Mouse (Mus musculus): ENCODE data around the gene Dhtkd1. TPM values are rescaled to one million over a fixed set of nuclear protein-coding genes. Genes with fewer than 3 reads are reported as not detected.

The Dhtkd1 gene
- total and polyA plus RNA-seq, 2 experiments from 2014 or later: 3.7 to 6.6 TPM

GRCm38 (mm10) chr2:5945629-5946028, 3.0 kb upstream of the Dhtkd1 start:
- Histone ChIP-seq H3K36me3 (ENCODE audit: insufficient read depth, low read length) (no peaks in the 10 kb centered on the region), H3K27me3 (ENCODE audit: insufficient read depth, low read length) (no peaks in the 10 kb centered on the region), H3K4me3 (ENCODE audit: low read length) (no peak overlapping the region), H3K9ac (replicated peaks; ENCODE audit: low read length) (no peak overlapping the region), H3K27ac (no peak overlapping the region), H3K4me2 (ENCODE audit: low read depth, low read length) (no peak overlapping the region), H3K4me1 (ENCODE audit: insufficient read depth, low read length) (no peaks in the 10 kb centered on the region), H3K9me3 (ENCODE audit: low read length) (no peaks in the 10 kb centered on the region)
- 85% methylated on average over 1 of the region's 1 CpGs for WGBS
- DNase-seq (ENCODE audit: low spot score) (no peak), ATAC-seq (no peak)
- no peak for TF ChIP-seq CTCF (IDR thresholded peaks at IDR 0.05; ENCODE audit: low read depth)

- H3K9ac ChIP-seq (replicated peaks; ENCODE audit: low read length): peak overlapping the region; percentile 68; the same call in 1 of the 2 replicates
- H3K4me1 ChIP-seq (ENCODE audit: insufficient read depth, low read length): no peaks in the 10 kb centered on the region
- 0 out of 2 replicates have a peak overlapping the region, but pooled peaks have one; percentile 80 for H3K27ac ChIP-seq
- no peaks in the 10 kb centered on the region for H3K9me3 ChIP-seq (ENCODE audit: low read length)
- H3K4me2 ChIP-seq (ENCODE audit: low read depth, low read length): peak overlapping the region; percentile 71
- H3K36me3 ChIP-seq (ENCODE audit: insufficient read depth, low read length): no peaks in the 10 kb centered on the region
- 0 out of 2 replicates have a peak, but pooled peaks have one; percentile 14 for ATAC-seq
- 37% methylated on average over 4 of the region's 4 CpGs for whole genome bisulfite sequencing
- no peak for DNase-seq (ENCODE audit: low spot score)
- peak overlapping the region; percentile 57 for H3K4me3 ChIP-seq (ENCODE audit: low read length)
- no peak for TF ChIP-seq CTCF (IDR thresholded peaks at IDR 0.05; ENCODE audit: low read depth)
- H3K27me3 ChIP-seq (ENCODE audit: insufficient read depth, low read length): no peaks in the 10 kb centered on the region
These were observed 479 bp upstream of the Dhtkd1 start for GRCm38 (mm10) chr2:5943071-5943470.

GRCm38 (mm10) chr2:5941861-5942415, 654 bp downstream of the Dhtkd1 start:
- DNase-seq (ENCODE audit: low spot score) (no peak), ATAC-seq (peak; percentile 1; the same call in 1 of the 2 replicates)
- Histone ChIP-seq H3K4me1 (ENCODE audit: insufficient read depth, low read length) (no peaks in the 10 kb centered on the region), H3K9me3 (ENCODE audit: low read length) (no peaks in the 10 kb centered on the region), H3K27me3 (ENCODE audit: insufficient read depth, low read length) (no peaks in the 10 kb centered on the region), H3K9ac (replicated peaks; ENCODE audit: low read length) (peak overlapping the region; percentile 68), H3K27ac (peak overlapping the region; percentile 80), H3K4me2 (ENCODE audit: low read depth, low read length) (peak overlapping the region; percentile 71), H3K4me3 (ENCODE audit: low read length) (peak overlapping the region; percentile 57), H3K36me3 (ENCODE audit: insufficient read depth, low read length) (no peaks in the 10 kb centered on the region)
- 57% methylated on average over 11 of the region's 11 CpGs for whole genome bisulfite sequencing
- TF ChIP-seq CTCF (IDR thresholded peaks at IDR 0.05; ENCODE audit: low read depth): no peak

- no peak for ATAC-seq
- Histone ChIP-seq H3K4me3 (ENCODE audit: low read length) (no peak overlapping the region), H3K27ac (no peak overlapping the region), H3K4me1 (ENCODE audit: insufficient read depth, low read length) (no peaks in the 10 kb centered on the region), H3K36me3 (ENCODE audit: insufficient read depth, low read length) (no peaks in the 10 kb centered on the region), H3K4me2 (ENCODE audit: low read depth, low read length) (no peak overlapping the region), H3K27me3 (ENCODE audit: insufficient read depth, low read length) (no peaks in the 10 kb centered on the region), H3K9me3 (ENCODE audit: low read length) (no peaks in the 10 kb centered on the region), H3K9ac (replicated peaks; ENCODE audit: low read length) (no peak overlapping the region)
- 96% methylated on average over 9 of the region's 9 CpGs for WGBS
- no peak for DNase-seq (ENCODE audit: low spot score)
- no peak for TF ChIP-seq CTCF (IDR thresholded peaks at IDR 0.05; ENCODE audit: low read depth)
These were observed 1.7 kb downstream of the Dhtkd1 start for GRCm38 (mm10) chr2:5940936-5941335.

- WGBS: 90% methylated on average over 14 of the region's 14 CpGs
- H3K36me3 ChIP-seq (ENCODE audit: insufficient read depth, low read length): no peaks in the 10 kb centered on the region
- no peak overlapping the region for H3K9ac ChIP-seq (replicated peaks; ENCODE audit: low read length)
- DNase-seq (ENCODE audit: low spot score): no peak
- ATAC-seq: no peak
- H3K4me2 ChIP-seq (ENCODE audit: low read depth, low read length): no peak overlapping the region
- TF ChIP-seq CTCF (IDR thresholded peaks at IDR 0.05; ENCODE audit: low read depth): no peak
- no peaks in the 10 kb centered on the region for H3K9me3 ChIP-seq (ENCODE audit: low read length)
- no peak overlapping the region for H3K27ac ChIP-seq
- no peak overlapping the region for H3K4me3 ChIP-seq (ENCODE audit: low read length)
- no peaks in the 10 kb centered on the region for H3K27me3 ChIP-seq (ENCODE audit: insufficient read depth, low read length)
- no peaks in the 10 kb centered on the region for H3K4me1 ChIP-seq (ENCODE audit: insufficient read depth, low read length)
These were observed 2.7 kb downstream of the Dhtkd1 start for GRCm38 (mm10) chr2:5939911-5940310.

GRCm38 (mm10) chr2:5939319-5939718, 3.3 kb downstream of the Dhtkd1 start:
- no peak overlapping the region for H3K9ac ChIP-seq (replicated peaks; ENCODE audit: low read length)
- no peaks in the 10 kb centered on the region for H3K36me3 ChIP-seq (ENCODE audit: insufficient read depth, low read length)
- WGBS: 89% methylated on average over 3 of the region's 3 CpGs

GRCm38 (mm10) chr2:5936550-5936949, 6.0 kb downstream of the Dhtkd1 start:
- no peak for ATAC-seq
- H3K4me1 ChIP-seq (ENCODE audit: insufficient read depth, low read length): no peaks in the 10 kb centered on the region
- TF ChIP-seq CTCF (IDR thresholded peaks at IDR 0.05; ENCODE audit: low read depth): no peak

More at GRCm38 (mm10) chr2:5939319-5939718, 3.3 kb downstream of the Dhtkd1 start:
- no peak for DNase-seq (ENCODE audit: low spot score)
- H3K27me3 ChIP-seq (ENCODE audit: insufficient read depth, low read length): no peaks in the 10 kb centered on the region
- TF ChIP-seq CTCF (IDR thresholded peaks at IDR 0.05; ENCODE audit: low read depth): no peak
- no peak overlapping the region for H3K27ac ChIP-seq
- no peak overlapping the region for H3K4me3 ChIP-seq (ENCODE audit: low read length)
- no peaks in the 10 kb centered on the region for H3K4me1 ChIP-seq (ENCODE audit: insufficient read depth, low read length)
- H3K9me3 ChIP-seq (ENCODE audit: low read length): no peaks in the 10 kb centered on the region
- no peak overlapping the region for H3K4me2 ChIP-seq (ENCODE audit: low read depth, low read length)
- ATAC-seq: no peak

More at GRCm38 (mm10) chr2:5936550-5936949, 6.0 kb downstream of the Dhtkd1 start:
- Histone ChIP-seq H3K4me2 (ENCODE audit: low read depth, low read length) (no peak overlapping the region), H3K27ac (no peak overlapping the region), H3K4me3 (ENCODE audit: low read length) (no peak overlapping the region), H3K9ac (replicated peaks; ENCODE audit: low read length) (no peak overlapping the region), H3K36me3 (ENCODE audit: insufficient read depth, low read length) (no peaks in the 10 kb centered on the region), H3K9me3 (ENCODE audit: low read length) (no peaks in the 10 kb centered on the region), H3K27me3 (ENCODE audit: insufficient read depth, low read length) (no peaks in the 10 kb centered on the region)
- 92% methylated on average over 4 of the region's 4 CpGs for WGBS
- DNase-seq (ENCODE audit: low spot score): no peak
